Mouse (Mus musculus) small intestine, adult 2 months (tissue): ENCODE measurements around the gene Ephb1. TPM values are rescaled to one million over a fixed set of nuclear protein-coding genes. Genes with fewer than 3 reads are reported as not detected.

ENCODE experiments used
- H3K27ac ChIP-seq: fragments of 200-500 bp; 2 replicates; pipeline ENCODE4 v1.5.1; 2012; ENCODE audit warnings: low read depth, low read length, control low read depth, inconsistent platforms; ENCODE audit not compliant: insufficient read depth
- H3K27me3 ChIP-seq: fragments of 200-500 bp; 2 replicates; pipeline ENCODE4 v1.6.1; 2012; ENCODE audit warnings: mild to moderate bottlenecking, moderate library complexity, low read length, inconsistent platforms; ENCODE audit not compliant: control insufficient read depth, insufficient read depth
- H3K36me3 ChIP-seq: fragments of 200-500 bp; 2 replicates; pipeline ENCODE4 v1.6.1; 2012; ENCODE audit warnings: mild to moderate bottlenecking, low read length, control low read depth, inconsistent platforms; ENCODE audit not compliant: control insufficient read depth, insufficient read depth
- H3K4me1 ChIP-seq: fragments of 200-500 bp; 2 replicates; pipeline ENCODE4 v1.6.1; 2012; ENCODE audit warnings: low read length, inconsistent platforms, mixed read lengths; ENCODE audit not compliant: control insufficient read depth, insufficient read depth, insufficient read length
- H3K4me3 ChIP-seq: fragments of 200-500 bp; 2 replicates; pipeline ENCODE4 v1.5.1; 2012; ENCODE audit warnings: low read depth, mild to moderate bottlenecking, control low read depth, inconsistent platforms, low read length, moderate library complexity
- CTCF ChIP-seq: fragments of 200-500 bp; IDR thresholded peaks from 2 replicates; pipeline ENCODE4 v1.5.1; 2012; ENCODE audit warnings: low read depth, mild to moderate bottlenecking, control low read depth, inconsistent platforms, low read length, moderate library complexity, mixed read lengths; ENCODE audit not compliant: insufficient replicate concordance, insufficient read length; ENCODE audit errors: extremely low read depth
- POLR2A ChIP-seq: fragments of 200-500 bp; IDR thresholded peaks from 2 replicates; pipeline ENCODE4 v1.6.1; 2012; ENCODE audit warnings: low read depth, mild to moderate bottlenecking, control low read depth, inconsistent platforms, low read length, moderate library complexity
- WGBS: fragments of 180-500 bp; shearing (Covaris S2); methylation state at CpG from one replicate; pipeline ENCODE4 v1.1.7; 2018; 5-methylcytosine and 5-hydroxymethylcytosine counted together
- polyA plus RNA-seq: library from polyadenylated mRNA; depleted of rRNA; stranded (reverse); fragments of >200 nt; gene quantifications from 2 replicates; pipeline ENCODE4 v1.2.3, GENCODE M21; 2012

Gene Ephb1
- polyA plus RNA-seq, 1 experiment, result 1.0 TPM

DNA sequence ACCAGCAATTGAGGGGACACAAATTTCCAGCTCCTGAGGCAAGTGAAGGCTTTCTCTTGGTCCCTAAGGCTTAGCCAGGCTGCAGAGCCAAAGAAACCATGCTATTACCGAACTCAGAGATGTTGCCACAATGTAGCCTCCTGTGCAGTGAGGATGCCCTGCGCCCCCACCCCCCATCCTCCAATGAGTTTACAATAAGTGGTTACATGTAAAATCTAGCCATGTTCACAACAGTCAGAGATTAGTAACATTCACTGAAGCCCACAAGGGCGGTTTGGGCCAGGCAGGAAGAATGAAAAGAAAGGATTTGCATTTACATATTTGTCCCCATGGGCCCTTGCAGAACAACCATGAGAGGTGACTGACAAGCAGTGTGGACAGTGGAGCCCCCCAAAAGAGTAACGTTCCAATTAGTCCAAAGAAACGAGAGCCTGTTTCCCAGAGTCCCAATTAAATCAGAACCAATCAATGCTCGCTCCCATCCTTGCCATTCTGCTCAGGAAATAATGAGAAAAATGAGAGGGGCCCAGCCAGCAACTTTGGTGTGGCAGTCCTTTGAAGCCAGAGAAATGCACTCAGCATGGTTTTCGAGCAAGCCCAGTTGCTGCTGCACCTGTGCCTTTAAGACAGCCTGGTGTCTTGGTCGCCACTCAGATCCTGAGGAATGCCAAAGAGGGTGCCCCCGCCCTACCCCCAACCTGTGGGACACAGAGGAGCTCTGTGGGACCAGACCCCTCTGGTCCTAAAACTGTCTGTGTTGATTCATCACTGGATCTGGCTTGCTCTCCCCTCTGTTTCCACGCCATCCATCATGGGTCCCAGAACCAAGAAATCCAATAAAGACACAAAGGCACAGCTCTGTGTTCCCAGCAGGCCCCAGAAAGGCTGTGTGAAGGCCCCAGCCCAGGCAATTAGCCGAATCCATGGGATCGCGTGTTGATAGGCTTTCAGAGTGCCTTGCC lies 161.5 kb downstream of the Ephb1 start:
- TF ChIP-seq POLR2A (no peak), CTCF (no peak)
- Histone ChIP-seq H3K36me3 (no peaks in the 10 kb centered on the region), H3K4me3 (no peak overlapping the region), H3K4me1 (no peaks in the 10 kb centered on the region), H3K27me3 (no peaks in the 10 kb centered on the region), H3K27ac (no peak overlapping the region)
- WGBS, result 62% methylated on average over 13 of the region's 13 CpGs

DNA sequence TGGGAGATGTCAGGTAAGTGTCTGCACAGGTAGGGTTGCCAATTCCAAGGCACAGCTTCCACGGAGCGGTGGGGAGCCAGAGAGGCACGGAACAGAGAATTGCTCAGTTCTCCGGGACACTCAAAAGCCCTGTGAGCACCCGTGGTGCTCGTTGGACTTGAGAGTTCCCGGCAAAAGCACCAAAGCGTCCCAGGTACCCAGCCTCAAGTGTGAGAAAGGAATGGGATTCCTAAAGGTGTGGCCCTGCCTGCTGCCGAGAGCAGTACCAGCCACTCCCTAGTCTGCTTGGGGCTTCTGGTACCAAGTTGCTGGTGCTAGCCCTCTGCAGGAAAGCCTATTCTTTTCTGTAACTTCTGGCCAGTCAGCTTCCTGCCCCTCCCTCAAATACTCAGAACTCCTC lies 164.4 kb downstream of the Ephb1 start:
- no peaks in the 10 kb centered on the region for H3K27me3 ChIP-seq
- TF ChIP-seq CTCF, result no peak
- TF ChIP-seq POLR2A, result no peak
- WGBS, result 72% methylated on average over 9 of the region's 9 CpGs
- H3K36me3 ChIP-seq, result no peaks in the 10 kb centered on the region
- no peak overlapping the region for H3K4me3 ChIP-seq
- no peaks in the 10 kb centered on the region for H3K4me1 ChIP-seq
- H3K27ac ChIP-seq, result no peak overlapping the region

DNA sequence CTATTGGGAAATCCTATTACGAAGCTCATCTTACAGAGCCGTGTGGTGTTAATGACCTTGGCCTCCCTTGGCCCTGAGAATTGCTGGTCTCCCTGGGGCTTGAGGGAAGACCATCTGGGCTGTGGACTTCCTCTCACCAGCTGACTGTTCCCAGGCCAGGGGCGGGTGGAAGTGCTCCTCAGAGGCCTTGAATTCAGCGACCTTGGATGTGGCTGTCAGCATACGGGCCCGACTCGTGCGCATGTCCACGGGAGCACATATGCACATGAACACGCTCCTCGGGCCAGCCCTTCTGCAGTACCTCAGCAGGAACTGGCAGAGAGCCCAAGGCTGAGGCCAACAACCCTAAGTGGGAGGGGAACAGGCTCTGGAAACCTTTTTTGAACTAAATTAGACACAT lies 165.1 kb downstream of the Ephb1 start:
- Histone ChIP-seq H3K4me1 (no peaks in the 10 kb centered on the region), H3K27me3 (no peaks in the 10 kb centered on the region), H3K4me3 (no peak overlapping the region), H3K36me3 (no peaks in the 10 kb centered on the region), H3K27ac (no peak overlapping the region)
- no peak for TF ChIP-seq POLR2A
- no peak for TF ChIP-seq CTCF
- WGBS, result 69% methylated on average over 11 of the region's 11 CpGs

DNA sequence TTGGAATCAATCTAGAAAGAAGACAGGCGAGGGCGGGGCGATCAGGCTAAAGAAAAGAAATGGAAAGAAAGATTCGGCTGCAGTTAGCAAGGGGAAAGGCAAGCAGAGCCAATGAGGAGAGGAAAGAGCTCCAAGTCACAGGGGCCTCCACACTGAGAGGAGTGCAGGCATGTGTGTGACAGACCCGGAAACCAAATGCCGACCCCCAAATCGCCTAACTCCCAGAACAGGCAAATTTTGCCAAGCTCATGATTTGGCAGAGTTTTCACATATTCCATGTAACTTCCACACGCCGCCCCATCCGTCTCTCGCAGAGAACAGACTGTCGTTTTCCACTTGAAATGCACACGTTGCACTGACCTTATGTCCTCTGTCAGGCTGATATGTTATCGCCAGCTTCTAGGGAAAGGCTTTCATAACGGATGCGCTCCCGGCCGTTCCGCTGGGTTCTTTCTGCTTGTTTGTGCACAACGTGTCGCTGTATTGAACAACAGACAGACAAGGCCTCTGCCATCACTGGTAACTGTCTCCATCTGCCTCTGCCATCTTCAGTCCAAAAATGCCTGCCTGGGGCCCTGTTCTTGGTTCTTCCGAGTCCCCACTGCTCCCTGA lies 170.7 kb downstream of the Ephb1 start:
- TF ChIP-seq POLR2A (no peak), CTCF (no peak)
- Histone ChIP-seq H3K4me1 (no peaks in the 10 kb centered on the region), H3K27ac (no peak overlapping the region), H3K4me3 (no peak overlapping the region), H3K27me3 (no peaks in the 10 kb centered on the region), H3K36me3 (no peaks in the 10 kb centered on the region)
- 72% methylated on average over 22 of the region's 22 CpGs for WGBS

DNA sequence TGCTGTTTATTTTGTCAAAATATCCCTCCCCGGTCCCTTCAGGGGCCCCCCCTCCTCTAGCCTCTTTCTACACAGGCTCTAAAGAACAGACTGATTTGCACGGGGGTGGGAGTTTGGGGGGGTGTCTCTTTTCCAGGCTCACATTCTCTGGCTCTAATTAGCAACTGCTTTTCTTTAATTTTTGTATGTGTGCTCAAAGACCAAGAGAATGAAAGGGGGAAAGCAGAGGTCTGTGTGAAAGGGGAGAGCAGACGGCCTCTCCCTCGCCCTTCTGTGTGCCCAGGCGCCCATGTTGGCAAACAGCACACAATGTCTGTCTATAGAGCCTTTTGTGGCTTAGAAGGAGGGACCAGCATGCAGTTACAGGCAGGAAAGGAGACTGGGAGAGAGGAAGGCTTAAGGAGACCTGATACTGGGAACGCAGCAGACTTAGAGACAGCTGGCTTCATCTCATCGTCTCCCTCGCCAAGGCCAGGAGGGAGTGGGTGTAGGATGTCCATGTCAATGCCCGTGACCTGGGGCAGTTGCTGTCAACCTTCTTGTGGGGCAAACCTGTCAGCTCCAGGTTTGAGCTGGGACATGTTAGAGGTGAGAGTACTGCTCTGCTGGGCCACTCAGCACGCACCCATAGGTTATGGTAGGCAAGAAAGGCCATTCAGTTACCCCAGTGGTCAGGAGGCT lies 172.5 kb downstream of the Ephb1 start:
- Histone ChIP-seq H3K4me1 (no peaks in the 10 kb centered on the region), H3K4me3 (no peak overlapping the region), H3K36me3 (no peaks in the 10 kb centered on the region), H3K27me3 (no peaks in the 10 kb centered on the region), H3K27ac (no peak overlapping the region)
- WGBS, result 78% methylated on average over 10 of the region's 10 CpGs
- TF ChIP-seq POLR2A, result no peak

DNA sequence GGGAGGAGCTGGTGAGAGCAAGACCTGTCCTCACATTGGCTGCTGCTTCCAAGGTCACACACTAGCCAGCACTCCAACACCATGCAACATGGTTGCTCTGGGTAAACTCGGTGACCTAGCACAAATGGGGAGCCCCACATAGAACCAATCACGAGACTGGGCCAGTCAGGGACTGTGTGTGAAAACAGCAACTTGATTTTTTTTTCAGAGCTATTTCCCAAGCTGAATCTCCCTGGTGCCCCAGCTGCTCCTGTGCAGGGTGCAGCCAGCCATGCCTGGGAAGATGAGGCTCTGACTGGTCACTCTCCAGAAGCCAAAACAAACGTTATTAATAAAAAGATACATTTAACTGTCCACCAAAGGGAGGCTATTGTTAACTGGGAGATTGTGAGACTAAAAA lies 173.2 kb downstream of the Ephb1 start:
- WGBS, result 37% methylated on average over 3 of the region's 3 CpGs
- H3K27me3 ChIP-seq, result no peaks in the 10 kb centered on the region

DNA sequence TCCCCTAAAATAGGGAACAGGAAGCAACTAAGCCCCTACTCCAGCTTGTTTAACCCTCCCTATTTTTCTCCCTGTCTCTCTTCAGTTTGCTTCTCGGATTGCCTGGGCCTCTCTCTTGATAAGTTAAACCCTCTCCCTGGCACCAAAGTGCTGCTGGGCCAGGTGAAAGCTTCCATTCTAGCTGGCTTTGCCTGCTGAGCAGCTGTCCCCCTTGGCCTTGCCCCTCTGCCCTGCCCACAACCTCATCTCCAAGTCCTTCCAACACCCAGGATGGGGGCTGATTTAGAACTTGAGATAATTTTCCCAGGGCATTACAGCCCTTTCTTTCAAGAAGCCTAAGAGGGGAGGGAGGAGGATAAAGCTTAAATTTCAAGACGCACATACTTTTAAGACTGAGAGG lies 174.0 kb downstream of the Ephb1 start:
- 49% methylated on average over 2 of the region's 2 CpGs for WGBS
- H3K4me3 ChIP-seq, result no peak overlapping the region
- TF ChIP-seq POLR2A, result no peak
- no peak for TF ChIP-seq CTCF
- no peaks in the 10 kb centered on the region for H3K4me1 ChIP-seq
- H3K36me3 ChIP-seq, result no peaks in the 10 kb centered on the region
- no peaks in the 10 kb centered on the region for H3K27me3 ChIP-seq
- no peak overlapping the region for H3K27ac ChIP-seq

More for the DNA sequence above, 173.2 kb downstream of the Ephb1 start:
- no peak for TF ChIP-seq CTCF
- H3K4me3 ChIP-seq, result no peak overlapping the region
- no peaks in the 10 kb centered on the region for H3K4me1 ChIP-seq
- no peaks in the 10 kb centered on the region for H3K36me3 ChIP-seq
- no peak overlapping the region for H3K27ac ChIP-seq
